Mouse (Mus musculus) spleen, adult 2 months (tissue): ENCODE data around the gene Ankrd63. TPM values are rescaled to one million over a fixed set of nuclear protein-coding genes. Genes with fewer than 3 reads are reported as not detected.
A peak's percentile ranks its signal among the peaks of the same experiment; 100 is the strongest.

ENCODE experiments used
- DNase-seq, 2 experiments: peaks; one replicate each; pipeline versions ENCODE4 v3.0.0 to v3.0.0-alpha.2; 2012 to 2021; ENCODE audit warnings: low spot score in 2 of 2, low read depth in 1 of 2
- H3K27ac ChIP-seq: fragments of 200-500 bp; 2 replicates; pipeline ENCODE4 v1.5.1; 2012; ENCODE audit warnings: low read length, inconsistent platforms; ENCODE audit not compliant: insufficient read depth
- H3K27me3 ChIP-seq: fragments of 200-500 bp; 2 replicates; pipeline ENCODE4 v1.6.1; 2012; ENCODE audit warnings: mild to moderate bottlenecking, moderate library complexity, low read length, inconsistent platforms; ENCODE audit not compliant: control insufficient read depth, insufficient read depth
- H3K36me3 ChIP-seq: fragments of 200-500 bp; 2 replicates; pipeline ENCODE4 v1.6.1; 2012; ENCODE audit warnings: mild to moderate bottlenecking, low read length, inconsistent platforms; ENCODE audit not compliant: control insufficient read depth, insufficient read depth
- H3K4me1 ChIP-seq: fragments of 200-500 bp; 2 replicates; pipeline ENCODE4 v1.6.1; 2011; ENCODE audit warnings: inconsistent platforms; ENCODE audit not compliant: control insufficient read depth, insufficient read depth, insufficient read length
- H3K4me3 ChIP-seq: fragments of 200-500 bp; 2 replicates; pipeline ENCODE4 v1.5.1; 2011; ENCODE audit warnings: mild to moderate bottlenecking, inconsistent platforms; ENCODE audit not compliant: insufficient read depth, insufficient read length; ENCODE audit errors: extremely low read depth
- CTCF ChIP-seq: fragments of 200-500 bp; IDR thresholded peaks from 2 replicates; pipeline ENCODE4 v1.5.1; 2011; ENCODE audit warnings: mild to moderate bottlenecking, inconsistent platforms; ENCODE audit not compliant: insufficient read depth, insufficient read length, insufficient replicate concordance; ENCODE audit errors: extremely low read depth
- POLR2A ChIP-seq: fragments of 200-500 bp; IDR thresholded peaks from 2 replicates; pipeline ENCODE4 v1.6.1; 2011; ENCODE audit warnings: low read depth, low read length, inconsistent platforms
- WGBS: fragments of 180-500 bp; shearing (Covaris S2); methylation state at CpG from one replicate; pipeline ENCODE4 v1.1.7; 2018; 5-methylcytosine and 5-hydroxymethylcytosine counted together
- polyA plus RNA-seq: library from polyadenylated mRNA; depleted of rRNA; stranded (reverse); fragments of >200 nt; gene quantifications from 2 replicates; pipeline ENCODE4 v1.2.3, GENCODE M21; 2012

Ankrd63 gene
- polyA plus RNA-seq, 1 experiment = 0.02 TPM

- Histone ChIP-seq H3K36me3 (peaks cover 4% of the 10 kb centered on the region; the same call in 1 of the 2 replicates), H3K27me3 (peaks cover 14% of the 10 kb centered on the region), H3K4me3 (no peak overlapping the region), H3K27ac (no peak overlapping the region), H3K4me1 (peaks cover 17% of the 10 kb centered on the region)
- WGBS = 91% methylated on average over 4 of the region's 4 CpGs
- TF ChIP-seq POLR2A = no peak
- TF ChIP-seq CTCF = no peak
- DNase-seq = no peak
These were observed 4.7 kb upstream of the Ankrd63 start for GRCm38 (mm10) chr2:118708472-118708871.

GRCm38 (mm10) chr2:118706436-118706835, 2.7 kb upstream of the Ankrd63 start:
- H3K4me1 ChIP-seq = peaks cover 29% of the 10 kb centered on the region
- WGBS = 15% methylated on average over 6 of the region's 6 CpGs
- TF ChIP-seq CTCF (no peak), POLR2A (no peak)

GRCm38 (mm10) chr2:118702883-118703761, 641 bp downstream of the Ankrd63 start:
- TF ChIP-seq POLR2A (no peak), CTCF (0 out of 2 replicates have a peak, but pooled peaks have one; percentile 6)
- DNase-seq = peak in 1 of 2 experiments; percentile 54
- WGBS = under 1% methylated on average over 92 of the region's 93 CpGs
- Histone ChIP-seq H3K4me3 (peak overlapping the region; percentile 53; the same call in 1 of the 2 replicates), H3K27ac (no peak overlapping the region), H3K4me1 (peaks cover 23% of the 10 kb centered on the region), H3K27me3 (peaks cover 29% of the 10 kb centered on the region), H3K36me3 (no peaks in the 10 kb centered on the region)

More at GRCm38 (mm10) chr2:118706436-118706835, 2.7 kb upstream of the Ankrd63 start:
- peaks cover 29% of the 10 kb centered on the region for H3K27me3 ChIP-seq
- H3K4me3 ChIP-seq = no peak overlapping the region
- no peaks in the 10 kb centered on the region; the same call in 1 of the 2 replicates for H3K36me3 ChIP-seq
- no peak overlapping the region for H3K27ac ChIP-seq
- no peak for DNase-seq

- Histone ChIP-seq H3K27me3 (peaks cover 29% of the 10 kb centered on the region), H3K4me3 (peak overlapping the region; percentile 53; the same call in 1 of the 2 replicates), H3K27ac (no peak overlapping the region), H3K36me3 (no peaks in the 10 kb centered on the region), H3K4me1 (peaks cover 23% of the 10 kb centered on the region)
- 39% methylated on average over 51 of the region's 51 CpGs for WGBS
- no peak for DNase-seq
- no peak for TF ChIP-seq POLR2A
- TF ChIP-seq CTCF = no peak
These were observed 1.5 kb downstream of the Ankrd63 start for GRCm38 (mm10) chr2:118701971-118702882.

- Histone ChIP-seq H3K4me1 (peaks cover 20% of the 10 kb centered on the region), H3K27ac (no peak overlapping the region), H3K4me3 (no peak overlapping the region), H3K36me3 (no peaks in the 10 kb centered on the region), H3K27me3 (peaks cover 29% of the 10 kb centered on the region)
- TF ChIP-seq CTCF (no peak), POLR2A (no peak)
- WGBS = 40% methylated on average over 5 of the region's 5 CpGs
- no peak for DNase-seq
These were observed 2.6 kb downstream of the Ankrd63 start for GRCm38 (mm10) chr2:118701161-118701560.

GRCm38 (mm10) chr2:118700179-118701062, 3.3 kb downstream of the Ankrd63 start:
- DNase-seq = peak; percentile 51 to 84
- Histone ChIP-seq H3K36me3 (no peaks in the 10 kb centered on the region), H3K27ac (no peak overlapping the region), H3K27me3 (peaks cover 26% of the 10 kb centered on the region), H3K4me3 (peak overlapping the region; percentile 37; the same call in 1 of the 2 replicates), H3K4me1 (peaks cover 20% of the 10 kb centered on the region)
- 7% methylated on average over 32 of the region's 32 CpGs for WGBS
- TF ChIP-seq CTCF = peak; percentile 93
- no peak for TF ChIP-seq POLR2A
